Mouse (Mus musculus) frontal cortex, postnatal 14 days (tissue): Measurements from ENCODE around the gene Sfr1.

ENCODE experiments used
- DNase-seq, 2 experiments: peaks; one replicate each; pipeline ENCODE4 v3.0.0; 2022; ENCODE audit warnings: low spot score in 2 of 2

Sfr1 gene

DNA sequence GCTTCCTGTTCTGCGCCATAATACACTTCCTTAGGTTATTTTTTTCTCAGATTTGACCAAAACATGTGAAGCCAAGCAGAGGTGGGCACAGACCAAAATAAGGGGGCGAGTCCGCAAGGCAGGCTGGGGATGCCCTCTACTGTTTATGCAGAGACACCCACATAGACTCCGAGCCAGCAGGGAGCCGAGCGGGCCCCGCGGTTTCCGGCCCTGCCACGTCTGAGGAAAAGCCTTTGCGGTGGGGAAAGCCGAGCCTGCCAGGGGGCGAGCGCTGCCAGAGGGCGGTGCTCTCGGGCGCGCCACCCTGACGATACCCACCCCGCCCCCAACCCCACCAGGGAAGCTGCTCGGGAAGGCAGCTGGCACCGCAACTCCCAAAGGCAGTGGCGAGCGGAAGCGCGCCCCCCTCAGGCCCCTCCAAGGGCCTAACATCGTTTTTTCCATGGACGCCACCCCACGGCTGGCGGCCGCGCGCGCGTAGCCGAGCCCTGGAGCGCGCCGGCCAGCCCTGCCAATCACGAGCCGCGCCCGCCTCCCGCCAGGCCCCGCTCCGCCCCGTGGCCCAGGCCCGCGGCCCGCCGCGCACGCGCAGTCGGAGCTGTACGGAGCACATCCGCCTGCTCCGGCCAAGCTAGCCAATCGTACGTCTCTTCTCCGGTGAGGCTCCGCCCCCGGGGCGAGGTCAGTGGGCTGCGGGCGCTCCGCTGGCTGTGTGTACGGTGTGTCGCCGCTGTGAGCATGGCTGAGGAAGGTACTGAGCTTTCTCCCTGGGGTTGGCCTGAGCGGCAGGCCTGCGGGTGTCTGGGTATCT is at the start of gene Sfr1:
Gene Sfr1, plus strand, starts transcription at position 612 of the 811 bp plus-strand sequence.
- DNase-seq = peak; percentile 98 to 99

- no peak for DNase-seq
Measured at GRCm38 (mm10) chr19:47689592-47689991, 41.9 kb upstream of the Sfr1 start.

GRCm38 (mm10) chr19:47691994-47692393 is 39.5 kb upstream of the Sfr1 start, which contains the start of gene Col17a1:
Col17a1 (minus strand) TSS chr19:47692094.
- DNase-seq = no peak

DNA sequence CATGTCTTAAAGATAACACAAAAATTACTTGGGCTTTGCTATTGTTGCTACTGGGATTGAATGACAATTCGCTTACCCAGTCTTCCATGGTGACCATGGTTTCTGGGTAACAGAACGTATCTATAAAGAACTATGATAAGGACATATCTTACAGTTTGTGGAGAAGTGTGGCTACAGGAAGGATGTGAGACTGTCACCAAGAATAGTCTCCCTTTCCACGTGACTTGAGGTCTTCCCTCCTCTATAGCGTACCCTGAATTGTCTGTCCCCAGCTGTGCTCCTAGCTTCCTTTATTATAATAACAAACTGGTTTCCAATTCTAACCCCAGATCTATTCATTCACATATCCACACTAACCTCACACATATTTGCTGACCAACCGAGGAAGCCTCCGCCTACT is 35.8 kb upstream of the Sfr1 start:
- no peak for DNase-seq

DNA sequence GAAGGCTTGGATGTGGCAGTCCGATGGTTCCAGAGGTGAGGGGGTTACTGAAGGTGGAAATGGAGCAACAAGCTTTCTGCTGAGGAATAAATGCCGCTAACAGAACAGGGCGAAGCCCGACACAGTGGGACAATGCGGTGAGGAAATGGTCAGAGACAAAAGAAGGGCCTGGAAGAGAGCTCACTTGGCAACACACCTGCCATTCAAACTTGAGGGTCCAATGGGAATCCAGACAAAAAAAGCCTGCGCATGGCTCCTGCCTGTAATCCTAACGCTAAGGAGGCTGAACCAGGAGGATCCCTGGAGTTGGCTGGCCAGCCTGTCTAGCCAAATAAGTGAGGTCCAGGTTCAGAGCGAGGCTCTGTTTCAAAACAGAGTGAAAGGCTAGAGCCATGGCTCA is 35.1 kb upstream of the Sfr1 start:
- DNase-seq = no peak

- DNase-seq = no peak
Measured at GRCm38 (mm10) chr19:47697067-47697466, 34.4 kb upstream of the Sfr1 start.

GRCm38 (mm10) chr19:47698266-47698665 is 33.2 kb upstream of the Sfr1 start:
- DNase-seq = no peak

- DNase-seq = no peak
Measured at GRCm38 (mm10) chr19:47699743-47700142, 31.7 kb upstream of the Sfr1 start.

DNA sequence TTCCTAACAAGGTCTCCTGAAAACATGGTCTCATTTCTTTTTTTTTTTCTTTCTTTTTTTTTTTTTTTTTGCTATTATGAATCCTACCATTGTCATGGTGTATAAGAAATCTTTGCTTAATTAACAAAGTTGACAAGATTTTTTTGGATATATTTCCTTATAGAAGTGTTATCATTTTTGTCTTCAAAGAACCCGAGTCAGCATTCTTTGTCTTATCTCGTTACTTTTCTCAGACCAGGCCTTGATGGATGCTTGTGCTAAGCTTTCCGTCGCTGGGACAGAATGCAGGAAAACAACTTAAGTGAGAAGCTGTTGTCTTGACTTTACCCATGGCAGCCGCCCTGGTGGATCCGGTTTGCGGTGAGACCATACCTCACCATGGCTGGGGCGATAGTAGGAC is 31.0 kb upstream of the Sfr1 start:
- no peak for DNase-seq

DNA sequence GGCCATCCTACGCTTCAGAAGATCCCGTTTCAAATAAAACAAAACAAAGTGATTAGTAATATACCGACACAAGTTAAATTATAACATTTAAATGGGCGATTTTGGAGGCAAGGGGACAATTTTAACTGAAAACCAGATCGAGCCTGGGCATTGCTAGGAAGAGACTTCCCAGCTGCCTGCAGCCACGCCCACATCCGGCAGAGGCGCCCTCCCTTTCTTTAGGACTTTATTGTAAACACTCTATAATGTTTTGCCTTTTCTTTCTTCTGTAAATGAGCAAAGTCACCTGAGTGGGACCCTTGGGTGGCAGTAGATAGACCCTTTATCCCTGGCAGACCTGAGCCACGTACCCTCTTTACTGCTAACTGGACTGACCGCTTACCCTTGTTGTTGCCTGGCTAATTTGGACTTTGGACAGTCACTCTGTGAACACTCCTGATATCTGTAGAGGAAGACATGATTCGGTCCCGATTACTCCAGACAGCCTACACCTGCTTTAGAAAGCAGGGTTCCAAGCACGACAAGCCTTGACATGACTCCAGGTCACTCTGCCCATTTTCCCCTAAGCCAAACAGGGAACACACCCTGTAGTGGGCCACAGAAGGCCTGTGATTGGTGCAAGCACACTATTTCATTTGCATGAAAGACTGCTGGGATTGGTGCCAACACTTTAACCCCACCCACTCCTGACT is 26.3 kb upstream of the Sfr1 start:
- no peak for DNase-seq

DNA sequence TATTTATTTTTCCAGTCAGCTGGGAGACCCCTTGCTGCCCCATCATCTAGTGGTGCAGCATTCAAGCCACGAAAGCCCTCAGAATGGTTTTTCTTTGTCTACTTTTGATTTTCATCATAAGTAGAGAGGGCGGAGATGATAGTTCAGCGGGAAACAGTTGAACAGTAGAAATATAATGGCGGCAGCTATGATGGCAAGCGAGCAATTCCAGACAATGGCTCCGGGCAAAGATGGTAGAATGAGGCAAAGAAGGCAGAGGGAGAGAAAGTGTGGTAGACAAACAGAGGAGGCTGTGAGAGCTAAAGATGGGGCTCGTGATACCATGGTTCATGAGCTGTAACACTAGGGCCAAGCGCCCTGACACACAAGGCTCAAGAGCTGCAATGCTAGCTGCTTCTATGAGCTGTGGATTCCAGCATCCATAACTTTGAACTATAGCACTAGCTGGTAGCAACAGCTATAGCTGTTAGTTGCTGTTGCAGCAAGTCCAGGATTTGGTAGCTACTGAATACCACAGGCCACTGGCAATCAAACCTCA is 25.6 kb upstream of the Sfr1 start:
- DNase-seq = no peak

GRCm38 (mm10) chr19:47710376-47710775 is 21.1 kb upstream of the Sfr1 start:
- no peak for DNase-seq

GRCm38 (mm10) chr19:47713457-47713856 is 18.0 kb upstream of the Sfr1 start:
- no peak for DNase-seq

DNA sequence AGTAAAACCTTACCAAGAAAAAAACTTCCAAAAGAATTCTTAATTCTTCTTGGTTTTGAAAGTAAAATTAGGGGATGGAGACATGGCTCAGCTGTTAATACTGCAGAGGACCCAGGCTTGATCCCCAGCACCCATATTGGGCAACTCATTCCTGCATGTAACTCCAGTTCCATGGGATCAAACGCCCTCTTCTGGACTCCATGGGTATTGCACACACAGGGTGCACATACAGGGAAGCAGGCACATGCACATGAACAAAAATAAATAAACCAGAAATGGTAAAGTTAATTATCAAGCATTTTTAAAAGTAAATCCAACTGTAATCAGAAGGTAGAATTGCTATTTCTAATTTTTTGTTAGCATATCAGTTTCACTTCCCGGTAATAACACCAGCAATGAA is 15.3 kb upstream of the Sfr1 start:
- no peak for DNase-seq

DNA sequence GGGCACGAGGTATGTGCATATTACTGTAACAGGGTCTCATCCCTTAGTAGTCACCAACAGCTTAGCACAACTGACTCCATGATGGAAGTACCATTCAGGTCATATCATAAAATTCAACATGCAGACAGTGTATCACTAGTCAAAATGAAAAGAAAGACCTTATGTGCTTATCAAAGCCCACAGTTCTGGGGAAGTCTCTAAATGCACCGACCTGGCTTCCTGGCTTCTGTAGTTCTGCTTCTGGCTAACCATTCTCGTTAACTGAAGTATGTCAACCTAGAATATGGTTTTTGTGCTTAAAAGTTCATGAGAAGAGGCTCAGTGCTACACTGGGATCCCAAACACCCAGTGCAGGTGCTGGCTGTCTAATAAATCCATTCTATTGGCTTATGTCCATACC is 12.3 kb upstream of the Sfr1 start:
- no peak for DNase-seq

DNA sequence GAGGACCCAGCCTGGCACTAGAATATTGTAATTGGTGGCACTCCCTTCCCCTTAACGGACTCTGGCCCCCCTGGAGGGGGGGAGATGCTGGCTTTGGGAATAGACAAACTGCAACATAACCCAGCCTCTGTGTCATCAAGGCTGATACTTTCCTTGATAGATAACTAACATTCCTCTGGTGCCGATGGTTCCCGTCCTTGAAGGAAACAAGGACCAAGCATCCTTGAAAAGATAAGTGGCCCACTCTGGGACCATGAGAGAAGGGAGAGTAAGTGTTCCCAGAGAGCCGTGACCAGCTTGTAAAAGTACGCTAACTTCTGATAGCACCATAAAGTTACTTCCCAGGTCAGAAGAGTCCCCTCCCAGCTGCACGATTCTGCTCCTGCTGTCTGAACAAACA is 9.0 kb upstream of the Sfr1 start:
- DNase-seq = no peak

GRCm38 (mm10) chr19:47724903-47725302 is 6.6 kb upstream of the Sfr1 start:
- no peak for DNase-seq

GRCm38 (mm10) chr19:47725643-47726140 is 5.8 kb upstream of the Sfr1 start:
- DNase-seq = no peak

DNA sequence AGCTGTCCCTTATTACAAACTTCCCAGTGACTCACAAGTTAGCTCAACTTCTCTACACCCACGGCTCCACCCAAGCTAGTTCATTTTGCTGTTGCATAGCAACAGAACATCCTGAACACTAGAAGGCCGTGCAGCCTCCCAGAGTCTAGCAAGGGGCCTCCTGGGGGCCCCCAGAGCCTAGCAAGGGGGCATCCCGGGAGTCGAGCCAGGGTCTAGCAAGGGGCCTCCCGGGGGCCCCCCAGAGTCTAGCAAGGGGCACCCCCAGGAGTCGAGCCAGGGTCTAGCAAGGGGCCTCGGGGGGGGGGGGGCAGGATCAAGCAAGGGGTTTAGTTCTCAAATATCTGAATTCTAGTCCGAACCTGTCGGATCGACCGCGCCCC is 801 bp upstream of the Sfr1 start:
- peak; percentile 42 to 48 for DNase-seq

DNA sequence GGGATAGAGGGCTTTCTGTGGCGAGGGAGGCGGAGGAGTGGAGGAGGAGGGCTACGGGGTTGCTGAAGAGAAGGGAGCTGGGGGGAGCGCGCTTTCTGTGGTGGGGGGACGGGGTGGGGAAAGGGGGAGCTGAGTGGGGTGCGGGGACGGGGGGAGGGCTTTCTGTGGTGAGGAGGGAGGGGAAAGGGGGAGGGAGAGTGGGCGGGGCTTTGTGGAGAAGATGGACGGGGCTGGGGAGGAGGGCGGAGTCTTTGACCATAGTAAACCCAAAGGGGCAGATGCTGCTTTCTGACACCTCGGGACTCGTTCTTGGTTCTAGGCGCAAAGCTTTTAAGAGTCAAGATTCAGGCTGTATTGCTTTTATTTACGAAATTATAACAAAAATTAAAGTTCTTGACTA is 449 bp downstream of the Sfr1 start:
- peak in 1 of 2 experiments; percentile 17 for DNase-seq

DNA sequence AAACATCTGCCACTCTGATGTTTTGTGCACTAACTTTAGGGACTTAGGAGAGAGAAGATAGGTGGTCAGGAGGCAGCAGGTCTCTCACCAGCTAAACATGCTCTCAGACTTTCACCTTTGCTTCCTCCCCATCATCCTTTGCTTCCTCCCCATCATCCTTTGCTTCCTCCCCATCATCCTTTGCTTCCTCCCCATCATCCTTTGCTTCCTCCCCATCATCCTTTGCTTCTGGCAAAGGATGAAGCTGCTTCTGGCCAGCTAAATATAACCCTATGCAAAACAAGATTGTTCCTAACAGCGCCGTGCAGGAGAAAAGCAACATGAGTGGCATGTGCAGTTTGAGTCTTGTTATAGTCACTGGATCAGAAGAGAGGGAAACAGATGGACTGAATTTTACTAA is 15.6 kb downstream of the Sfr1 start:
- DNase-seq = no peak

- no peak for DNase-seq
Measured at GRCm38 (mm10) chr19:47748950-47749349, 17.5 kb downstream of the Sfr1 start.

DNA sequence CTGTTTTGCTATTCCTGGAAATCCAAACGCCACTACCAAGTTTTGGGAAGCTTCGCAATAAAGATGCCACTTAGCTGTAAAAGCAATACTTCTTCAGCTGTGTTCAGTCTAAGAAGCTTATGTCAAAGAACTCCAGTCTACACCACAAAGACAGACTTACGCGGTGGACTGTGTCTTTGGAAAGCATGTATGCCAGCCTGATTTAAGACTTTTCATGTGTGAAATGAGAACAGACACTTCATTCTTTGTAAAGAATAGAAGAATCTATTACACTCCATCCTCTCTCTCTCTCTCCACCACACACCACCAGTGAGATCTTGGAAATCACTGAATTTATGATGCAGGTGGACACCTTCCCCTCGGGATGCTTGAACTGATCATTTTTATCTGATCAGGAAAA is 18.9 kb downstream of the Sfr1 start:
- no peak for DNase-seq
